Mouse (Mus musculus): ENCODE results near the gene Lmtk2.

Gene Lmtk2

DNA sequence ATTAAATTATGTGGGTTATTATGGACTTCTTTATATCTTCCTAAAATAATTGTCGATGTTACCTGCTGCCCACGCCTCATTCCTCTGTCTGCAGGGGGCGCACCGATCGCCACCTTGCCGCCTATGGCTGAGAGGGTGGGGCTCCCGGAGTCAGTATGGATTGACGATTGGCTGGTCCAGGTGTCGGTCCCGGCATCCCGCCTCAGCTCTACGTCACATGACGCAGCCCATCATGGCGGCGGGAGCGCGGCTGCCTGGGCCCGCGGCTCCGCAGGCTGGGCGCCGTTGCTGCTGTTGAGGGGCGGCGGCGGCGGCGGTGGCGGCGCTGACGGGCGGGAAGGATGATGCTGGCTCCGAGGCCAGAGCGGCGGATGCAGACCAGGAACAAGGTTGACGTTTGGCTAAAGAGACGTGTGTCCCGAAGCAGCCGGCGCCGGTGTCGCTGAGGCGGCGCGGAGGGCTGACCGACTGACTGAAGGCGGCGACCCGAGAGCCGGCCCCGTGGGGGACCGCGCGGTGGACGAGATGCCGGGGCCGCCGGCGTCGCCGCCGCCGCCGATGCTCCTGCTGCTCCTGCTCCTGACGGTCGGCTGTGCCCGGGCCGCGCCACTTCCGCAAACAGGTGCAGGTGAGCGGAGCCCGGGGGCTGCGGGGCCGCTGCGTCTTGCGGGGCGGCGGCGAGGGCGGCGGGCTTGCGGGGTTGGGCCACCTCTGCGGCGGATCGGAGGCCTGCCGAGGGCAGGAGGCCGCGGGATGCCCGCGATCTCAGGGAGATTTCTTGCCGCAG is at the start of gene Lmtk2:
TSS of gene Lmtk2 (plus strand) at position 288 of the 787 bp plus-strand sequence.
- DNase-seq (ENCODE audit: low spot score in 2 of 2): peak; percentile 96 to 97

- DNase-seq (ENCODE audit: low spot score in 2 of 2): peak in 1 of 2 experiments; percentile 10
These were observed 49.0 kb upstream of the Lmtk2 start for GRCm38 (mm10) chr5:144051268-144051667.

DNA sequence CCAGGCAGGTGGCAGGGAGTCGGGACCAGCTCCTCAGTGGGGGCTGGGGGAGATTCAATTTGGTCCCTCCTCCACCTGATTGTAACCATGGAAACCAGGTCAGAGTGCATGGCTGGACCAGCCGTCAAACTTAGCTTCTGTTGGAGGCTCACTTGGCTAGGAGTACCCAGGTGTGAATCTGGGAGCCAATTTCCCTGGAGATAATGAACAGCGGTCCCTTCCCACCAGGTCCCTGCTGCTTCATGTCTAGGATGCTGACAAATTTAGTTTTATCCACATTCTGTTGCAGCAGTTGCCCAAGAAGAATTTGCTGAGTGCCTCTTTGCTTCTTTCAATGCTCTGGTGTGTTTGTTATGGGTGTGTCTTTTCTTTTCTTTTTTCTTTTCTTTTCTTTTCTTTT is 46.8 kb upstream of the Lmtk2 start:
- no peak for DNase-seq (ENCODE audit: low spot score in 2 of 2)

- no peak for DNase-seq (ENCODE audit: low spot score in 2 of 2)
These were observed 45.9 kb upstream of the Lmtk2 start for GRCm38 (mm10) chr5:144054340-144054739.

DNA sequence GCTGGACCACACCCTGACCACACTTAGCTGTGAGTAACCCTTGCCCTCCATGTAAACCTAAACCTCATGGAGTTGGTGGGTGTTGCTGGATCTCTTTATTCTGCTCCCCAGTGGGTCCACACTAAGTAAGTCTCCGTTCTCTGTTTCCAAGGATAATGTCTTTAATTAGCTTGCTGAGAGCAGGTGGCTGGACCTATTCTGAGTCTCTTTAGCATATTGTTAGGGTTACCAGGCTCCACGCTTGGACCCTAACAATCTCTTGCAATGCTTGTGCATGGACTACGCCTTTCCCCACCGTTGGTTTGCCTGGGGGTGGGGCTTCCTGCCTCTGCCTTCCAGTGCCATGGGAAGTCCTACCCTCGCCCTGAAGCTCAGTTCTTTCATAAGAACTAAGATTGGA is 36.1 kb upstream of the Lmtk2 start:
- no peak for DNase-seq (ENCODE audit: low spot score in 2 of 2)

DNA sequence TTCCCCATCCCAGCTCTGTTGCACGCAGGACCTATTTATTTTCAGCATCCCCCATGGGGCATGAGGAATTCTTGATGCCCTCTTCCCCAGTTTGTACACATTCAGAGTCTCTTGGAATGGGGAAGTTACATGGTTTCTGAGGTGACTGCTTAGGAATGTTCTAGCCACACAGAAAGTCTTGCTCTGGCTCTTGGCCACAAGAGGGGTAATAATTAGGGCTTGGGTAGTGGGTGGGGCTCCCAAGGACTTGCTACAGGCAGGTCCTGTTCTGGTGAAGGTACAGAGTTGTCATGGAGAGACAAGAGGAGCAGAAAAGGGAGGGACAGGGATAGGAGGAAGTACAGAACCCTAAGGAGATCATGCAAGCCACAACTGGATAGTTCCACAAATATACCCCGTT is 34.2 kb upstream of the Lmtk2 start:
- no peak for DNase-seq (ENCODE audit: low spot score in 2 of 2)

GRCm38 (mm10) chr5:144070064-144070463 is 30.2 kb upstream of the Lmtk2 start:
- no peak for DNase-seq (ENCODE audit: low spot score in 2 of 2)

GRCm38 (mm10) chr5:144071249-144071648 is 29.0 kb upstream of the Lmtk2 start:
- no peak for DNase-seq (ENCODE audit: low spot score in 2 of 2)

GRCm38 (mm10) chr5:144077541-144077940 is 22.7 kb upstream of the Lmtk2 start:
- no peak for DNase-seq (ENCODE audit: low spot score in 2 of 2)

DNA sequence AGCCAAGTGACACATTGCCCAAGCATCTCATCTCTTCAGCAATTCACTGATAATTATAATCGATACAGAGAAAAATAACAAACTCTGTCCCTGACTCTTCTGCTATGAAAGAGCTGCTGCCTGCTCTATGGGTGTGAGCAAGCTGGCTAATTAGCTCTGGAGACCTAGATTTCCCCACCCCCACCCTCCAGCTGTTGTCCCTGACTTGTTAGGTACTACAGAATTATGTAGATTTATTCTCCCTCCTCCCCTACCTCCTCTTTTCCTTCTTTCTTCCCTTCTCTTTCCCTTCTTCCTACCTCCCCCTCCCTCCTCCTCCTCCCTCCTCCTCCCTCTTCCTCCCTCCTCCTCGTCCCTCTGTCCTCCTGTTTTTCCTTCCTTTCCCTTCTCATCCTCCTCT is 19.4 kb upstream of the Lmtk2 start:
- DNase-seq (ENCODE audit: low spot score in 2 of 2): no peak

DNA sequence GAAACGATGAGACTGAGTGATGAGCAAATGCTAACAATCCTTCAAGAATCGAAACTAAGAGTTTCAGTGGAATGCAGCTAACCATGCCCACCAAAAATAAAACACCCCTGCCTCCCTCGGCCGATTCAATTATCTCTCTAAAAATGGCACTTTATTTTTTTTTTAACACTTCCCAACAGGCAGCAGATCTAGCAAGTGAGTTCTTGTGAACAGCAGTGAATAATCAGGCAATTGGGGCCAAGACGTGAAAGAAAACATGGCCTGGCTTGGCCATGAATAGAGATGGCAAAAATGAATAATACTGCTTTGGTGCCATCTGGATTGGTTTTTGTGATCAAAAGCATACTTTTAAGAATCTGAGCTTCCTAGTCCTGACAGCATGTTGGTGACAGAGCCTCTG is 18.2 kb upstream of the Lmtk2 start:
- DNase-seq (ENCODE audit: low spot score in 2 of 2): no peak

DNA sequence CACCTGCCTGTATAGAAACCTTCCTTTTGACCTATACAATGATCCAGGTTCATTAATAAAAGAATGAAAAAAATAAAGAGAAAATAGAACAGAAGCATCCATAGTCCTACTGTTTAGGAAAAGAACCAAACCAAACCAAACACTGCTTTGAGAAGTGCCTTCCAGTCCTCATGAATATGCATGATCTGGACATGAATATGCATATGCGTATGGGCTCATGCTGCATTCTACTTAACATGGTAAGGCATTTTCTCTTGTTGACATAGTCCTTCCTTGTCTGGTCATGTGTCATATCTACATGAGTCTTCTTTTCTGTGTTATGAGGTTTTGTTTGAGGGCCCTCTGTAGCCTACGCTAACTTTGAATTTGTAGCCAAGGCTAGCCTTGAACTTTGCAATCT is 16.7 kb upstream of the Lmtk2 start:
- DNase-seq (ENCODE audit: low spot score in 2 of 2): no peak

- no peak for DNase-seq (ENCODE audit: low spot score in 2 of 2)
These were observed 16.0 kb upstream of the Lmtk2 start for GRCm38 (mm10) chr5:144084271-144084670.

GRCm38 (mm10) chr5:144085696-144086095 is 14.5 kb upstream of the Lmtk2 start:
- DNase-seq (ENCODE audit: low spot score in 2 of 2): no peak

GRCm38 (mm10) chr5:144086494-144086893 is 13.7 kb upstream of the Lmtk2 start:
- DNase-seq (ENCODE audit: low spot score in 2 of 2): no peak

GRCm38 (mm10) chr5:144088354-144088753 is 11.9 kb upstream of the Lmtk2 start:
- no peak for DNase-seq (ENCODE audit: low spot score in 2 of 2)

- no peak for DNase-seq (ENCODE audit: low spot score in 2 of 2)
These were observed 4.7 kb upstream of the Lmtk2 start for GRCm38 (mm10) chr5:144095461-144095970.

DNA sequence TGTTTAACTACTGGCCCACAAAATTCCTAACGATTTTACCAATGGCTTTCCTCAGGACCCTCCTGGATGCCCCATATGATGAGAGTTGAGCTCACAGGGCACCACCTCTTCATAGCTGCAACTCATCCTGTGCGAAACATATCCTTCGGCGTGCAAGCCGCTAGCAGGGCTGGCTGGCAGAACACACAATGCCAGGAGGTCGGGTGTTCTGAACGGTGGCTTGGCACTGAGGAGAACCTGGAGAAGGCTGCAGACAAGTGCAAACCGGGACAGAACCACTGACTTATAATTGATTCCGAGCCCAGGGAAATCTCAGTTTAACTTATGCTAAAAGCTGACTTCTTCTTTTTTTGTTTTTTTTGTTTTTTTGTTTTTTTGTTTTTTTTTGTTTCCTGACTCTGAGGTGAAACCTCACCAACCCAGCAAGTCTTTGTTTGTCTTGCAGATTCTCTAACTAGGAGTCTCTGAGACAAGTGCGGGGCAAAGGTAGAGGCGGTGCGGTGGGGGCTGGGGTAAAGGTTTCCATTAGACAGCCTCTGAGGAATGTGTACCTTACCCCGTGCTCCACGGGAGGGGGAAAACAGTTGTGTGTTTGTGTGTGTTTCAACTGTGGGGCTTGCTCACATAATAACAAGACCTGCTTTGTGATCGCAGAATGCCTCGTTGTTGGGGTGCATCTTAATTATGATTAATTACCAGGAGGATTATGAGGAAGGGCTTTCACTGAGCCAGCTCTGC is 2.2 kb upstream of the Lmtk2 start:
- no peak for DNase-seq (ENCODE audit: low spot score in 2 of 2)

DNA sequence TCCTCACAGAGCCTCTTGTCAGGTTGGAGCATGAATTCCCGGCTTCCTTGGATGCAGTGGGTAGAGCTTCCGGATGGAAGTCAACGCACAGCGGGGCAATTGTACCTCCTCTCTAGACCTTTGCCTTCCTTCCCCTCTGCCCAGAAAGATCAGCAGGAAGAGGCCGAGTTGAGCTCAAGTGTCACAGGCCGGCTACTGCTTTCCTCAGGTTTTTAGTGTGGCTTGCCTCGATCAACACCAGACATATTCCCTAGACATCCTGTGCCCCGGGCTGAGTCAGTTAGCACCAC is 1.7 kb upstream of the Lmtk2 start:
- DNase-seq (ENCODE audit: low spot score in 2 of 2): no peak

- DNase-seq (ENCODE audit: low spot score in 2 of 2): no peak
These were observed 712 bp downstream of the Lmtk2 start for GRCm38 (mm10) chr5:144100948-144101347.

DNA sequence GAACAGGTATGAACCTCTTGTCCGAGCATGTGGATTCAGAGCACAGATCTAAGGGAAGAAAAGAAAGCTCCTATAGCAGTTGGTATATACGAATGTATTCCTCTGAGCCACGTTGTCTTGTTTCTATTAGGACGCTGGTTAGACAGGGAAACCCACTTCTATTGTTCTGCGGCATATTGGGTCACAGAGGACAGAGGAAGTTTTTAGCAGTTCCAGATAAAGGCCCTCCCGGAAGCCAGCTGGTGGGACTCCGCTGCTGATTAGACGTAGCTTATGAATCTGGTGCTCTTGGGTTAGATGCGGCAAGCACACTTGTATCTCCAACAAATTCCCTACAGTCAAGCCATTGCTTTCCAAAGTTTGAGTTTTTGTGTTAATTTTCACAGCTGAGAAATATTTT is 4.8 kb downstream of the Lmtk2 start:
- DNase-seq (ENCODE audit: low spot score in 2 of 2): no peak

- DNase-seq (ENCODE audit: low spot score in 2 of 2): no peak
These were observed 5.4 kb downstream of the Lmtk2 start for GRCm38 (mm10) chr5:144105471-144106129.

GRCm38 (mm10) chr5:144106130-144106510 is 5.9 kb downstream of the Lmtk2 start:
- no peak for DNase-seq (ENCODE audit: low spot score in 2 of 2)
